Mouse (Mus musculus): ENCODE data around the gene Scfd2.

- TF ChIP-seq CTCF (IDR thresholded peaks at IDR 0.05; ENCODE audit: low read depth) (no peak), EP300 (optimal IDR thresholded peaks at IDR 0.05) (no peak)
These were observed 343.5 kb downstream of the Scfd2 start for GRCm38 (mm10) chr5:74188076-74188475.

All from stomach, postnatal 0 days (tissue).